Mouse (Mus musculus) CD4-positive, CD25-positive, alpha-beta regulatory T cell, adult 2 months (primary cell): ENCODE data around the gene Gm20388.
A peak's percentile ranks its signal among the peaks of the same experiment; 100 is the strongest.

Experiments
- DNase-seq: peaks from one replicate; pipeline ENCODE4 v3.0.0-alpha.2; 2012; ENCODE audit warnings: low read depth, low spot score

Gm20388 gene

DNA sequence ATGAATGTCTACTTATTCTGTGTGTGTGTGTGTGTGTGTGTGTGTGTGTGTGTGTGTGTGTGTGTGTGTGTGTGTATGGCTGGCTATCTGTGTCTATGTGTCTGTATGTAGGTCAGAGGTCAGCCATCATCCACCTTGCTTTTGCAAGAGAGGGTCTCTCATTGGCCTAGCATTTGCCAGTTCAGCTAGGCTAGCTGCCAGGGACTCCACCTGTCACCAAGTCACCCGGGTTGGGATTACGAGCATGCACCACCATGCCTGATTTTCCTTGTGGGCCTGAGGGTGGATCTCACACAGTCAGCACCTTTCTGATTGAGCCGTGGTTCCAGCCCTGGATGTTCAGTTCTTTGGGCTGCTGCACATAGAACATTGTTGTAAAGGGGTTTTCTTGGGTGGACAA, 2325.9 kb downstream of the Gm20388 start:
- no peak for DNase-seq

DNA sequence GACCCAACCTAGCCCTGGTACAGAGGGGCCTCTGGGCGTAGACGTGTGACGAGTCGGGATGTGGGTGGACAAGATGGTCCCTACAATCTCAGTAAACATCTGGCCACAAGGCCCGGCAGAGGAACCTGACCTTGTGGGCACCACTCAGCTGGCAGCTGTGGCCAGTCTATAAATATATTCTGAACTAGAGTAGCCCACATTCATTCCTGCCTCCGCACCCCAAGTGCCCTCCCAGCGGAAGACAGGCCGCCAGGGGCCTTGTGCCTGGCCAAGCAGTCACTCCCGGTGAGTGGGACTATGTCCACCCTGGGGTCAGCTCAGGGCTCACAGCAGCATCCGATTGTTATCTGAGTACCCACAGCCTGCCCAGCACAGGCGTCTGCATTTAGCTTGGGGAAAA, 2327.6 kb downstream of the Gm20388 start:
- no peak for DNase-seq

DNA sequence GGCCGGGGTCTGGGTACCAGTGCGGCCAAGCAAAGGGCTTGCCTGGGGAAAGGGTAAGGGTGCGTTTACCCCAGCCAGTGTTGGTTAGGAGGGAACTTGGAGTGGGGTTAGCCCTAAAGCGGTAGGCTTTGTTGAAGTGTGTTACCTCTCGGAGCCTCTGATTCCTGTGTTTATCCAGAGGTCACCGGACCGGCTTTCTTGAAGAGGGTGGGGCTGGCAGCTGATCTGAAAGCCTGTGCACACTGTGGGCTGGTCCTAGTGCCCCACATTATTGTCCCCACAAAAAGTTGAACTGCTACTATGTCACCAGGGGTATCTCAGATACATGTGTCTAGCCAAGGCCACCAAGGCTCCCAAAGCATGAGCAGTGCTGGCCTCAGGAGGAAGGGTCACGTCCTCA, 2328.1 kb downstream of the Gm20388 start:
- DNase-seq, result no peak

DNA sequence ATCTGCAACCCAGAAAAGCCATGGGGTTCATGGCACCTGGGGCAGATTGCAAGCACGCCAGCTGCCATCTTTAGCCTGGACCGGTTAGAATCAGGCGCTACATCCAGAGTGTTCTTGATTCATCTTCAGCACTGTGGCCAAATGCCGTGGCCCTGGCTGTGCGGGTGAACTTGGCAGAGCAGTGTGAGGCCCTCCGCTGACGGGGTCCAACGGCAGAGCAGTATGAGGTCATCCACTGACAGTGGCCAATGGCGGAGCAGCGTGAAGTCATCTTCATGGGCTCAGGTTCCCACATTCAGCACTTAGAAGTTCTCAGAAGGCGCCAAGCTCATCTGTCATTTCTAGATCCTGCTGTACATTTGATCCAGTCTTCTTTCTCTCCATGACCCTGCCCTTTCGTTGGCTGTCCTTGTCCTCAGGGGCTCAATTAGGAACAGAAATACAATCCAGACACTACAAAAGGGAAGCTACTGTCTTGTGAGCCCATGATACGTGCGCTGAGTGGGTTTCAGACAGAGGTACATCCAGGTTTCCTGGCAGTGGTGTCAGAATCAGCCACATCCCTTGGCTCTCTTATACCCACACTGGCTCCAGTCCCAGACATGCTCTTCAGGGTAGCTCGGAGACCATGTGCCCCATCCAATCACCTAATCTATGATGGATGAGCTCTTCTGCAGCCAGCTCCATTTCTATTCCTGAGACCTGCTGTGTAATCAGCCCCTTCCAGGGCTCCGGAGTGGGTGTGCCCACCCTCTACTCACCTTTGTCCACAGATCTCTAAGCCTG, 2329.8 kb downstream of the Gm20388 start:
- no peak for DNase-seq

DNA sequence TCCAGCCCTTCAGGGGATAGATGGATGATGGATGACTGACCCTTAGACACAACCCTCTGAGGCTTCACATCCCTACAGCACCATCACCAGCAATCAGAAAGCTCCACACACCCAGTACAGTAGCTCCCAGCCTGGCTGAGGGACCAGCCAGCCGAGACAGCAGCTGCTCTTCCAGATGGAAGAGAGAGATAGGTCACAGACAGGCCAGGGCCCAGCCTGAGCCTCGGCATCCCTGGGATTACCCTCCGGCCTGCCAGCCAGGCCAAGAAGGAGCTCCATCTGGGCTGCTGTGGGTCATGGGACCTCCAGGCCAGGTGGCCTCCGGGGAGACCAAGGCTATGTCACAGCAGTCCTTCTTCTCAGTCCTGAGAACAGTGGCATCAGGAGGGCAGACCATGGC, 2332.7 kb downstream of the Gm20388 start:
- DNase-seq, result no peak

DNA sequence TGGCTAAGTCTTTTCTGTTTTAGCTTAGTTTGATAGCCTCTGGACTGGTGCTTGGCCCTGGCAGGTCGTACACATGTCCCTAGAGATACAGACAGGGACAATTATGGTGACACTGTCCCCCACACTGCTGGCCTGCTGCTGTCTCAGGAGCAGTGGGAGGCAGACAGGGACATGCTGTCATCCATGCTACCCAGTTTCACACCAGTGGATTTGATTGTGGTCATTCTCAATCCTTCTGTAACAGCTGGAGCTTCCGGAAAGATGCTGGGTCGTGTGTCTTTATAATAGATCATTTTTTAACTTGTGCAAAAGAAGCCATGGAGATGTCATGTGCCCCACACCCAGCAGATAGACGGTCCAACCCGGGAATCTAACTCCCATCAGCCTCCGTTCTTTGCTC, 2334.5 kb downstream of the Gm20388 start:
- DNase-seq, result no peak

DNA sequence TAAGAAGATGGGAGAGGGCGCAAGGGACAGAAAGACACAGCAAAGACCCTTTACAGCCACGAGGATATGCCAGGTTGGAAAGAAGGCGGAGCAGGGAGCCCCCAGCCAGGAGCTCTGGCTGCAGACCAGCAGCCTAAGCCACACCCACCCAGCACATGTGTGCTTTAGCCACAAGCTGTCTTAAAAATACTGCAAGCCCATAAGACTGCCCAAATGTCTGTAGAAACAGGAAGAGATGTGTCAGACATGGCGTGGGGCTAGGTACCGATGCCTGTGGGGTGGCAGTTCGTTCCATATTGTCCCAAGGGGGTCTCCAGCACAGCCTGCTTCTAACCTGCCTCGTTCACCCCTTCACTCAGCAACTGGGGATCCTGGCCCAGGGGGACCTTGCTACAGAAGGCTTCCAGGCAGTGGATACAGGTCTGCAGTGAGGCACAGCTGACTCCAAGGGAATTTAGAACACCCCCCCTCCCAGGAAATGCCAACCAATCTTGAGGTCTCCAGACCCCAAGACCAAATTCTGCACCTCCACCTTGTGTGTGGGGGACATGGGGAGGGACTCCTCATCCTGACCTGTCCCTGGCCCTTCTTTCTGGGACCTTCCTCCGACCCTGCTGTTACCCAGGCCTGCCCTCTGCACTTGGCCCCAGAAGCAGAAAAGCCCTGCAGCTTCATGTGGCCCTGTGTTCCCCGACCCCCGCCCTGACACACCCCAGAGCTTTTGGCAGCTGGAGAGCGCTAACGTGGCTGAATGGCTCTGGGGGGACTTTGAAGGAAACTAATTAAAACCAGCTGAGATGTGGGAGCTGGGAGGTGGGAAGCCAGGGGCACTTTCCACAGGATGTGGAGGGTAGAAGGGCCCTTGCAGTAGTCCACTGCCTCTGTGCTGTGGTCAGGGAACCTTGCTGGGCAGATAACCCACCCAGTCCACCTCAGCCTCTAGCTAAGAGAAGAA, 2335.9 kb downstream of the Gm20388 start:
- no peak for DNase-seq

DNA sequence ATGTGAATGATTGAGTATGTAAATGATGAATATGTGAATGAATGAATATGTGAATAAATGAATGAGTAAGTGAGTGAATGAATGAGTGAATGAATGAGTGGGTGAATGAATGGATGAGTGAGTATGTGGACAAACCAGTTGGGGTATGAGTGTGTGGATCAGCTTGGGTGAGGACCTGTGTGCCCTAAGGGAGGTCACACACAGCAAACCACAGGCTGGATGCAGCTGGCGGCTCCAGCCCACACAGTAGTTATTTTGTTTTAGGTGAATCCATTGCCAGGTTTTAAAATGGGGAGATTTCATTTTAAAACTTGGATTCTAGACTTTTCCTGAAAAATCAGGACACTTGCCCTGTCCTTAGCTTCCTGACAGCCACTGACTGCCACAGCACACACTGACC, 2341.1 kb downstream of the Gm20388 start:
- no peak for DNase-seq

DNA sequence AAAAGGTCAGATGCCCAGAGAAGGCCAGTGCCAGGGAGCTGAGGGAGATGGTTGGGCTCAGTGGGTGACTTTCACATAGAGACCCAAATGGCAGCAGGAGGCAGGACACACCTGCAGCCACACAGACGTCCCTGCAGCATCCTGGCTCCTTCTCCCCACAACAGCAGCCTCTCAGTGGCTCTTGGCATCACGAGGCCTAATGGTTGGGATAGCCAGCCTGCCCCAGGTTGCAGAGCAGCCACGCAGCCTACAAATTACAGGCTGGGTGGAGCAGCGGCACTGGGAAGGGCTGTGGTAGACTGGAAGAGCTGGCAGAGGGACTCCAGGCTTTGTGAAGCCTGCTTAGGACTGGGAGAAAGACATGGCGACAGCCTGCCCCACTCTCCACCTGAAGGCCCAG, 2341.7 kb downstream of the Gm20388 start:
- no peak for DNase-seq

DNA sequence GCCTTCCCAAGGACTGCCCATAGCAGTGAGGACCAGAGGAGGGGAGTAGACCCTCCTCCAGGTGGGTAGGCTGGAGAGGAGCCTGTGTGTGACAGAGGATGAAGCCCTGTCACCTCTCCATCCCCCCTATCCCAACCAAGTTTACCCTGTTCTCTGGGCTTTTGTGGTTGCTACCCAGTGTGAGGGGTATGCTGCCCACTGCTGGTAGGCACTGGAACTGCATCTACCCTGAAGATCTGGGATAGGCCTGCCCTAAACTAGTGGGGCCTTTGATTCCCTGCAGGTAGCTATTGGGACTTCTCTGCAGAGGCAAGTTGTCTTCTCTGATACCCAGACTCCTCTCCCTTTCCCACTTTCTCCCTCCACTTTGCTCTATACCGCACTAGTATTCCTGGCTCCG, 2348.7 kb downstream of the Gm20388 start:
- DNase-seq, result peak; percentile 78

DNA sequence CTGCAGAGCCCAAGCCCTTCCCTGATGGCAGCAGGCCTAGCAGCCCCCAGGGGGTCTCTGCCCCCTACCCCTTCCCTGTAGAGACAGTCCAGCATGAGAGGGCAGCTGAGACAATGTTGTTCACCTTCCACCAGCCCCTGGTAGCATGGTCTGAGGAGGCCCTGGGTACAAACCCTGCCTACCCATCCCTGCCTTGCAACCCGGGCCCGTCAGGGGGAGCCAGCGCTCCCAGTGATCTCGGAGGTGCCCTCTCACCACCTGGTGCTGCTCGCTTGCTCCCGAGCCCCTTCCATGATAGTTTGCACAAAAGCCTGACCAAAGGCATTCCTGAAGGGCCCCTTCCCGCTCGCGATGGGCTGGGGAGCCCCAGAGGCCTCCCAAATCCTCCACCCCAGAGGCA, 2350.1 kb downstream of the Gm20388 start:
- DNase-seq, result no peak

DNA sequence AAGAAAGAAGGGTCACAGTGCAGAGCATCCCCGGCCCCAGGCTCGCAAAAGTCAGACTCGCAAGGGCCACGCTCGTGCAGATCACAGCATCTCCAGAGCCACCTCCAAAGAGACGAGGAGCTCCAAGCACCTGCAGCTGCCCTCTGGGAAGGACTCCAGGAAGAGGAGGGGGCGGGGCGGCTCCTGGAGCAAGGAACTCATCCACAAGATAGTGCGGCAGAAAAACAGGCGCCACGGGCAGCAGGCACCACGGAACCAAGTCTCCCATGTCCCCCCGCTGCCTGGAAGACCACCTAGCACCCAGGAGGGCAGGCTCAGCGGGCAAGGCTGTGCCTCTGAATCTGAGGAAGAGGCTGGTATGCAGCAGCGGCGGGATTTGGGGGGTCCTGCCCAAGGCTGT, 2352.2 kb downstream of the Gm20388 start:
- DNase-seq, result no peak

DNA sequence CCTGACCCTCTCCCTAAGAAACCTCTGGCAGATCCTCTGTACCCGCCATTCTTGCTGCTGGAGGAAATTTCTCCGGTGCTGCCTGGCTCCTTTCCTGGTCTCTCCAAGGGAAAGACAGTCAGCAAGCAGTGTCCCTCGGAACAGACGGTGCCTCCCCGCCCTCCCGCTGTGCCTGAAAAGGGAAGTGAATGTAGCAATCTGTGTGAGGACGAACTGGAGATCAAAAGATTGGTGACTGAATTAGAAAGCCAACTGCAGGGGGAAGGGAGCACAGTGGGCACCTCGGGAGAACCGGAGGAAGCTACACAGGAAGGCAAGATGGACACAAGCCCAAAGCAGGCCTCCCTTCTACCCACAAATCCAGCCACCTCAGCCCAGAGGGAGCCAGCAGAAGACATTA, 2353.6 kb downstream of the Gm20388 start:
- no peak for DNase-seq

DNA sequence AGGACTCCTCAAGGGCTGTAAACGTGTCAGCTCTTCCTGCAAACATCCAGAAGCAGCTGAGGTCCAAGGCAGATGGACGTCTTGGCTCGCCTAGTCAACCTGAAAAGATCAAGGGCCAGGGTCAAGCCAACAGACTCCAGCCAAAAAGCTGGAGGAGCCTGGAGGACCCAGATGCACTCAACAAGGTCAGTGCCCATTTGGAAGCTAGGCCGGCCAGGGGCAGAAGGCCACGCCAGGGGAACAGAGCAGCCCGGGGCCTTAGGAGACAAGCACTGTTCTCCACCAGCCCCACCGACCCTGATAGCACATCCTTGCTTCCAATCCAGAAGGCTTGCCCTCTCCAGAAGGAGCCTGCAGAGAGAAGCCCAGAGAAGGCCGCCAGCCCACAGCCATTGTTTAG, 2354.9 kb downstream of the Gm20388 start:
- no peak for DNase-seq

DNA sequence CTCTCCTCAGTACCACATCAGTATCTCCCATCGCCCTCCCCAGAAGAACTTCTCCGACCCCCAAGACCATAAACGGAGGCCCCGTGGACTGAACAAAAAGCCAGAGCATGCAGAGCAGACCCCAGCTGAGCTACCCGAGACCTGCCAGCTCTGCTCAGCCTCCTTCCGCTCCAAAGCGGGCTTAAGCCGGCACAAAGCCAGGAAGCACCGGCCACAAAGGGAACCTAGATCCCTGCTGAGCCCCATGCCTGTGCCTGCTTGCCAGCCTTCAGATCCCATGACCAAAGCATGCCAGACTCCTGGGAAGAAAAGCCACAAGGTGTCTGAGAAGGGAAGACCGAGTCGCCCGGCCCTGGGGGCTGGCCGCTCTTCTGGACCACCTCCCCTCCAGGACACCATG, 2356.2 kb downstream of the Gm20388 start:
- no peak for DNase-seq

DNA sequence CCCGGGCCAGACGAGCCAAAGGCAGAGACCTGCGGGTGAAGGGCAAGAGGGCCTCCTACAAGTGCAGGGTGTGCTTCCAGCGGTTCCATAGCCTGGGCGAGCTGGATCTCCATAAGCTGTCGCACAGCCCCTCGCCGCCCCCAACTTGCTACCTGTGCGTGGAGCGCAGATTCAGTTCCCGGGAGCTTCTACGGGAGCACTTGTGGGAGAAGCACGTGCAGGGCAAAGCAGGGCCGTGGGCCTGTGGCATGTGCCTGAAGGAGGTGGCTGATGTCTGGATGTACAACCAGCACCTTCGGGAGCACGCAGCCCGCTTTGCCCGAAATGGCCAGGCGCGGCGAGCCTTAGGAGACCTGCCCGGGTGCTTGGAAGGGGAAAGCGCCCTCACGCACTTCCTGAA, 2358.2 kb downstream of the Gm20388 start:
- no peak for DNase-seq

DNA sequence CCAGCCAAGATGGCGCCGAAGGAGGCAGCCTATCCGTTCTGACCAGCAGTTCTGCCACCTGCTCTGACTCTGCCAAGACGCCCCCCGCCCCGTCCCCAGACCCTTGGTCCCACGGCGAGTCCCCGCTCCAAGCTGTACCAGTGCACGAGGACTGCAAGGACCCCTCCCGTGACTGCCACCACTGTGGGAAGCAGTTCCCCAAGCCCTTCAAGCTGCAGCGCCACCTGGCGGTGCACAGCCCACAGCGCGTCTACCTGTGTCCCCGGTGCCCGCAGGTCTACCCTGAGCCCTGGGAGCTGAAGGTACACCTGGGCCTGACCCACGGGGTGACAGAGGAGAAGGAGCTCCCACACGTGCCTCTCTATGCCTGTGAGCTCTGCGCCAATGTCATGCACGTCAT, 2358.8 kb downstream of the Gm20388 start:
- DNase-seq, result peak; percentile 86

DNA sequence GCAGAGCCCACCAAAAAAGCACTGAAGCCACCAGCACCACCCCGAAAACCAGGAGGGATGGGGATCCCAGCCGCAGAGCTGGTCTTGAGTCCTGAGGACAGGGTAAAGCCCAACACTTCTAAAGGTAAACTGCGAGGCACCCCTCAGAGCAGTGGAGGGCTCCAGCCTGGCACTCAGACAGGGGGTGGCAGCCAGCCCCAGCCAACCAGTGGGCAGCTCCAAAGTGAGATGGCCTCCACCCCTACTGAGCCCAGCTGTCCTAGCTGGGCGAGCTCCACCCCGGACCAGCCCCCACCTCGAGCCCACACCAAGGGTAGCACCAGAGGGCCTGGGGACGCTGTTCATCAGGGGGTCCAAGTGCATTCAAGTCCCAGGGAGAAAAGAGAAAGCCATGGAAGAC, 2359.9 kb downstream of the Gm20388 start:
- DNase-seq, result no peak

DNA sequence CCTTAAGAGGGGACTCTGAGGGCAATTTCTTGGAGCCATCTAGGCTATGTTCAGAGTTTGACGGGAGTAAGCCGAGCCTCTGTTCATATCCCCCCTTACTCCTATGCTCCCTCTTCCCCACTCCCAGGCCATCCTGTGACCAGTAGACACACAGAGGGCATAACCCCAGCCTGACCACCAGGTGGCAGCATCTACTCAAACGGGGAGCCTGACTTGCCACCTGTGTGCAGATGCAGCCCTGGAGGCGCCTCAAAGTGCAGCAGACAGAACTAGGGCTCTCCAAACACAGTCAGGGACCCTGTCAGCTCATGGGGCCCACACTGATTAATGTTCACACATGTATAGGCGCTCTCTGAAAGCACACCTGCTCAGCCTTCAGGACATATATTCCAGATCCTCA, 2362.5 kb downstream of the Gm20388 start:
- peak; percentile 93 for DNase-seq

DNA sequence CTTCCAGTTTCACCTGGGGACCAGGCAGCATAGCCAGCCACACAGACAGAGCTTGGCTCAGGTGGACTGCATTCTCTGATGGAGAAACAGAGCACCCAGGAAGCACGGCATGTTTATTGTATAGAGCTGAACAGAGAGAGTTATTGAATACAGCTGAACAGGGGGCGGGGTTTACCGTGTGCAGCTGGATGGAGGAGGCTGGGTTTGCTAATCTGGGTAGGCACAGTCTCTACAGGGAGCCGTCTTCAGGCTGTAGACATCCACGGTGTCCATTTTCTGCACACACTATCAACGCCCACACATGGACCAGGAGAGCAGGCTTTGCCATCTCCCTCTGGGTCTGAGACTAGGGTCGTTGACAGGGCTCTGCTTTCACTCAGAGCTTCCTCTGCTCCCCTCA, 2363.2 kb downstream of the Gm20388 start:
- DNase-seq, result no peak

DNA sequence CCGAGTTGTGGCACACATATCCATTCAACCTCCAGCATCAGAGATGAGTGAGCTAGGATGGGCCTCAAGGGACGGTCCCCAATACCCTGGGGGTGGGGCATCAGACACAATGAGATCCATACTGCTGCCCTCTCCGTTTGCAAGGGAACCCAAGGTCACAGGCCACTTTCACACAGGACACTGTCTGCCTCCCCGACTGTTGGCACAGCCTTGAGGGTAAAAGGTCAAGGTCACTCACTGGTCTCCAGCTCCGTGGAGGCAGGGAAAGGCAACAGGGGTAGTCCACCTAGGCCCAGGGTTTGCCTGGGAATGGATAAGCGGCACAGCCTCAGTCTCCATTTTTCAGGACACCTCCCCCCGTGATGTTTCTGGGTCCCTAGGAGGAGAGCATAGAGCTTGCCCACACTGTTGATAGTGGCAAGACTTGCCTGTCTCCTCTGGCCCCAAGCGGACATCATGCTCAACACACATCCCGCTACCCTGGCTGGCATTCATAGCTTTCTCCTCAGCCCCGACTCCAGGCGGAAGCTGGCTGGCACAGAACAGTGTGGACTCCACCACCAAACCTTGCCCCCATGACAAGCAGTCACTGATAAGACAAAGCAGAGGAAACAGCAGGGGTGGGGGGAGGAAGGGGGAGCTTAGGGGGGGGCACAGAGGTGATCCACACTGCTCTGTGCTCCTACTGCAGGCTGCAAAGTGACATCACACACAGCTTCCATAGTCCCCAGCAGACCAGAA, 2364.2 kb downstream of the Gm20388 start:
- DNase-seq, result no peak

DNA sequence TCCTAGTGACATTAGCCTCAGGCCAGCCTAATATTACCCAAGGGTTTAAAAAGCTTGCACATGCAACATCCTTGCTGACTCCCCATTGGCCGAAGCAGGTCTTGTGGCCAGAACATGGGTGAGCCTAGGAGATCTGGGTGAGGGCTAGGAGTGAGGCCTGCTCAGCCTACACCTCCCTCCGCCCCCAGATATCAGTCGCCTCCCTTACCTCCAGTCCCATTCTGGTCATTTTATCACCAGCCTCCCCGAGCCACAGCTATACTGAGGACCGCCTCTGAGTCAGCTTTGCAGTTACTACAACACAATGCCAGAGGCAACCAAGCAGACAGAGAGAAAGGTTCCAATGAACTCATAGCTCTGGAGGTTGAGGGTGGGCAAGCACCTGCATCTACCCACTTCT, 2365.7 kb downstream of the Gm20388 start:
- no peak for DNase-seq
